Mouse (Mus musculus) liver, adult 2 months (tissue): ENCODE results near the gene Kcnk10.

ENCODE experiments used
- CTCF ChIP-seq: fragments of 200-500 bp; IDR thresholded peaks from 2 replicates; pipeline ENCODE4 v1.5.1; 2011; ENCODE audit warnings: low read depth, low read length, control low read depth
- POLR2A ChIP-seq: fragments of 200-500 bp; IDR thresholded peaks from 2 replicates; pipeline ENCODE4 v1.6.1; 2011; ENCODE audit warnings: low read length, control low read depth; ENCODE audit not compliant: insufficient read depth; ENCODE audit errors: extremely low read depth

DNA sequence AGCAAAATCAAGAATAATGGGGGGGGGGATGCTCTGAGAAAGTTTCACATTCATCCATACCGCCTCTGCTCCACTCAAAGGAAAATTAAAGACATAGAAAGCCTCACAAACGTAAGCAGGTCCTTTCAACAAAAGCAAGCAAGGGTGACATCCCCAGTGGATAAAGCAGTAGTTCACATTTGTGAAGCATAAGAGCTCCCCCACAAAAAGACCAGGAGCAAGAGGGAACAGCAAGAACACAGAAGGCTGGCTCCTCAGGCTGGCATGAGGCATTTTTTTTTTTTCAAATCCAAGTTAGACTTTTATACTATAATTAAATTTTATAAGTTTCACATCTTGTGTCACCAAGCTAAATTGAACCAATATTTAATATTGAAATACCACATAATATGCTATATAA lies 168.5 kb downstream of the Kcnk10 start:
- TF ChIP-seq CTCF (no peak), POLR2A (no peak)
